10 mouse cellular contexts compared by ENCODE assay signal in the genomic region with DNA sequence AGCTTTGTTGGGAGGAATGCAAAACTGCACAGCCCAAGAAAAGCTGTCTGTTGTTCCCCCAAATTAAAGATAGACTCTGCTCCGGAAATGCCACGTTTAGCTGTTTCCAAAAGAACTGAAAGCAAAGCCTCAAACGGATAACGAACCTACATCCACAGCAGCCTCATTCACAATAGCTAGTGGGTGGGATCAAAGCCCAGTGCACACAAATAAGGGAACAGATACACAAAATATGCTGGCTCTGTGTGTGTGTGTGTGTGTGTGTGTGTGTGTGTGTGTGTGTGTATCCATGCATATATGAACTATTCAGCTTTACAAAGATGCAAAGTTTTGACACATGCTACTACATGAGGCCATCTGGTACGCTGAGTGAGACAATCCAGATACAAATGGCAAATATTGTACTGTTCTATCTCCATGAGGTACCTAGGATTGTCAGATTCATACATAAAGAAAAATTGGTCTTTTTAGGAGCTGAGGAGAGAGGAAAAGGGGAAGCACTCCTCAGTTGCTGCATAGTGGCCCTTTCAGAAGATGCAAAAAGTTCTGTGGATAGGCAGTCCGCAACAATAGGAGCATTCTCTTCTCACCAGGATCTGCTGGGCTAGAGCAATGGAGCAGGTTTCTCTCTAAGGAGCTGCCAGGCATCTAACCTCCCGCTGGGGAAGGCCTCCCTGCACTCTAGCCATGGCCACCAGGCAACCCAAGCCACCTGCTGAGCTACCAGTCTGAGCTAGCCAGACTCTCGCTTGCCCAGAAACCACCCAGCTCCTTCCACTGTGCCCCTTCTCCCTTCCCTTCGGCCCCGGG. TPM values are rescaled to one million over a fixed set of nuclear protein-coding genes. Genes with fewer than 3 reads are reported as not detected.
DNase-seq lines count a peak whose midpoint lies in the region; ATAC-seq and TF ChIP-seq lines count a peak whose summit lies in the region.
"Had no signal": no experiment of that assay in that cellular context is flagged by ENCODE, and none has a peak within 500 bp of the region (broad histone marks: within the 10 kb centered on the region; RNA-seq: fewer than 3 reads in every experiment).

No protein-coding gene starts in this region.

- no peaks in the 10 kb centered on the region for H3K79me2 ChIP-seq in heart, adult 2 months (replicated peaks; ENCODE audit: control insufficient read depth, insufficient read depth, low read length)

- no peak for ATAC-seq in heart, embryonic 16.5 days (replicated peaks; ENCODE audit: extremely low read depth, insufficient read depth, low FRiP score)
- peak; percentile 41; the same call in 1 of the 2 replicates for ATAC-seq in neural tube, embryonic 14.5 days (ENCODE audit: low read depth)
- ATAC-seq in cerebellum, adult (ENCODE audit: insufficient number of reproducible peaks, low FRiP score, low TSS enrichment) = no peak
- no peak for ATAC-seq in liver, embryonic 12.5 days

- WGBS in heart, embryonic 16.5 days = 44% methylated on average over 10 of the region's 10 CpGs
- 40% methylated on average over 10 of the region's 10 CpGs for WGBS in heart, adult 2 months
- WGBS in forebrain, embryonic 10.5 days = 16% methylated on average over 10 of the region's 10 CpGs
- 38% methylated on average over 10 of the region's 10 CpGs for WGBS in neural tube, embryonic 14.5 days
- WGBS in liver, embryonic 12.5 days (ENCODE audit: insufficient replicate concordance) = 42% methylated on average over 10 of the region's 10 CpGs

- H3K9me3 ChIP-seq in heart, embryonic 16.5 days (replicated peaks; ENCODE audit: control insufficient read depth, low read length) = no peaks in the 10 kb centered on the region
- peaks cover 4% of the 10 kb centered on the region; the same call in 1 of the 2 replicates for H3K9me3 ChIP-seq in forebrain, embryonic 10.5 days
- H3K9me3 ChIP-seq in neural tube, embryonic 14.5 days (ENCODE audit: control insufficient read depth, low read length) = no peaks in the 10 kb centered on the region
- H3K9me3 ChIP-seq in liver, embryonic 12.5 days (replicated peaks) = no peaks in the 10 kb centered on the region
- H3K9me3 ChIP-seq: lung, embryonic 15.5 days had no signal

- H3K4me1 ChIP-seq in heart, embryonic 16.5 days (ENCODE audit: control insufficient read depth, insufficient read depth, low read length) = no peaks in the 10 kb centered on the region
- H3K4me1 ChIP-seq in heart, adult 2 months (ENCODE audit: control insufficient read depth, insufficient read depth, low read length) = no peaks in the 10 kb centered on the region
- peaks cover 26% of the 10 kb centered on the region for H3K4me1 ChIP-seq in forebrain, embryonic 10.5 days
- no peaks in the 10 kb centered on the region for H3K4me1 ChIP-seq in neural tube, embryonic 14.5 days (ENCODE audit: control insufficient read depth, insufficient read depth, low read length)
- no peaks in the 10 kb centered on the region for H3K4me1 ChIP-seq in liver, embryonic 12.5 days
- H3K4me1 ChIP-seq: lung, embryonic 15.5 days had no signal

- no peak for TF ChIP-seq EP300 in heart, adult 2 months (IDR thresholded peaks at IDR 0.05; ENCODE audit: insufficient read depth, low read depth, low read length)

- H3K4me3 ChIP-seq in heart, embryonic 16.5 days (ENCODE audit: low read length) = no peak overlapping the region
- no peak overlapping the region for H3K4me3 ChIP-seq in heart, adult 2 months
- peak overlapping the region; percentile 23 for H3K4me3 ChIP-seq in forebrain, embryonic 10.5 days
- H3K4me3 ChIP-seq in neural tube, embryonic 14.5 days (ENCODE audit: low read depth, low read length) = no peak overlapping the region
- no peak overlapping the region for H3K4me3 ChIP-seq in liver, embryonic 12.5 days
- H3K4me3 ChIP-seq: lung, embryonic 15.5 days had no signal

- DNase-seq in heart, adult 2 months = no peak
- DNase-seq in forebrain, embryonic 10.5 days (ENCODE audit: extremely low spot score, low spot score) = no peak
- peak; percentile 22 for DNase-seq in layer of hippocampus, postnatal 14 days (ENCODE audit: low spot score in 2 of 2)
- no peak for DNase-seq in spleen, postnatal 4 days (ENCODE audit: low spot score in 2 of 2)
- DNase-seq: kidney, adult 2 months had no signal

- H3K9ac ChIP-seq in heart, embryonic 16.5 days (ENCODE audit: low read length) = no peak overlapping the region
- H3K9ac ChIP-seq in heart, adult 2 months (ENCODE audit: low read depth, low read length) = no peak overlapping the region
- H3K9ac ChIP-seq in neural tube, embryonic 14.5 days (replicated peaks; ENCODE audit: low read depth, low read length) = no peak overlapping the region
- no peak overlapping the region for H3K9ac ChIP-seq in liver, embryonic 12.5 days
- H3K9ac ChIP-seq: lung, embryonic 15.5 days had no signal

- no peak for TF ChIP-seq POLR2A in heart, adult 2 months (IDR thresholded peaks at IDR 0.05; ENCODE audit: insufficient read depth, low read depth, low read length)

- H3K27ac ChIP-seq in heart, embryonic 16.5 days (ENCODE audit: low read length) = no peak overlapping the region
- H3K27ac ChIP-seq in heart, adult 2 months = no peak overlapping the region
- H3K27ac ChIP-seq in forebrain, embryonic 10.5 days = peak overlapping the region; percentile 20; the same call in 1 of the 2 replicates
- H3K27ac ChIP-seq in neural tube, embryonic 14.5 days (ENCODE audit: low read depth, low read length) = no peak overlapping the region
- H3K27ac ChIP-seq in liver, embryonic 12.5 days = no peak overlapping the region
- H3K27ac ChIP-seq: lung, embryonic 15.5 days had no signal

- no peak for TF ChIP-seq CTCF in heart, adult 2 months (IDR thresholded peaks at IDR 0.05)

- H3K36me3 ChIP-seq in heart, embryonic 16.5 days (ENCODE audit: control insufficient read depth, insufficient read depth) = no peaks in the 10 kb centered on the region
- no peaks in the 10 kb centered on the region for H3K36me3 ChIP-seq in heart, adult 2 months (ENCODE audit: control insufficient read depth, insufficient read depth, low read length)
- H3K36me3 ChIP-seq in forebrain, embryonic 10.5 days (replicated peaks) = no peaks in the 10 kb centered on the region
- no peaks in the 10 kb centered on the region for H3K36me3 ChIP-seq in neural tube, embryonic 14.5 days (ENCODE audit: control insufficient read depth, insufficient read depth, low read length)
- no peaks in the 10 kb centered on the region for H3K36me3 ChIP-seq in liver, embryonic 12.5 days
- H3K36me3 ChIP-seq: lung, embryonic 15.5 days had no signal

- intact Hi-C loops in heart, adult 2 months (cut with DNase I) = no loop called here

- peak overlapping the region; percentile 33; the same call in 1 of the 2 replicates for H3K4me2 ChIP-seq in heart, embryonic 16.5 days (ENCODE audit: low read depth, low read length)
- H3K4me2 ChIP-seq in neural tube, embryonic 14.5 days (ENCODE audit: low read depth, low read length) = no peak overlapping the region; the same call in 1 of the 2 replicates
- H3K4me2 ChIP-seq in liver, embryonic 12.5 days = no peak overlapping the region
- H3K4me2 ChIP-seq: lung, embryonic 15.5 days had no signal

- H3K27me3 ChIP-seq in heart, embryonic 16.5 days (ENCODE audit: control insufficient read depth, insufficient read depth, low read length) = no peaks in the 10 kb centered on the region
- no peaks in the 10 kb centered on the region for H3K27me3 ChIP-seq in heart, adult 2 months (ENCODE audit: control insufficient read depth, insufficient read depth, low read length)
- peaks cover 13% of the 10 kb centered on the region; the same call in 1 of the 2 replicates for H3K27me3 ChIP-seq in forebrain, embryonic 10.5 days (ENCODE audit: poor library complexity, severe bottlenecking)
- H3K27me3 ChIP-seq in neural tube, embryonic 14.5 days (ENCODE audit: control insufficient read depth, insufficient read depth, low read length) = no peaks in the 10 kb centered on the region
- H3K27me3 ChIP-seq in liver, embryonic 12.5 days (replicated peaks) = peaks cover 34% of the 10 kb centered on the region

RNA-seq across cellular contexts. Expression of a gene that starts 40.5 kb away (rescaled TPM):
- 45.7 and 47.8 TPM in 2 replicates for polyA plus RNA-seq in heart, embryonic 16.5 days (2015; fragmentation: Nextera tagmentation; extraction: Ambion mirVana)
- 10 to 100 TPM; 28.7 to 34.5 TPM for total RNA-seq in heart, adult 2 months (2021)
- polyA plus RNA-seq in heart, adult 2 months (2012; rRNA removed) = 12.2 and 17.0 TPM in 2 replicates
- polyA plus RNA-seq in forebrain, embryonic 10.5 days (2016; fragmentation: Nextera tagmentation; extraction: Ambion mirVana) = 30.2 and 30.5 TPM in 2 replicates
- 10 to 100 TPM; 47.1 to 50.5 TPM for total RNA-seq in layer of hippocampus, postnatal 14 days (2021)
- polyA plus RNA-seq in neural tube, embryonic 14.5 days (2014; fragmentation: Nextera tagmentation; extraction: Ambion mirVana) = 21.1 and 24.0 TPM in 2 replicates
- 34.1 and 34.9 TPM in 2 replicates for polyA plus RNA-seq in liver, embryonic 12.5 days (2016; fragmentation: Nextera tagmentation; extraction: Ambion mirVana)

Comparison
In these comparisons a context has a peak if more than half of its experiments do, and no peak if none do; other contexts are left out.
1. DNase-seq: peak in layer of hippocampus, postnatal 14 days (2 of 2); none in heart, adult 2 months (0 of 2), forebrain, embryonic 10.5 days (single experiment) and spleen, postnatal 4 days (0 of 2).